Mouse (Mus musculus) urinary bladder, adult 2 months (tissue): Measurements from ENCODE around the gene Hic1. TPM values are rescaled to one million over a fixed set of nuclear protein-coding genes. Genes with fewer than 3 reads are reported as not detected.

Source experiments
- DNase-seq: peaks from one replicate; pipeline ENCODE4 v3.0.0; 2022; ENCODE audit warnings: low spot score
- polyA plus RNA-seq: library from polyadenylated mRNA; depleted of rRNA; stranded (reverse); fragments of >200 nt; gene quantifications from 2 replicates; pipeline ENCODE4 v1.2.3, GENCODE M21; 2012

The Hic1 gene
- polyA plus RNA-seq, 1 experiment, result 16.9 TPM

GRCm38 (mm10) chr11:75148332-75149035 lies 20.8 kb downstream of the Hic1 start:
- DNase-seq, result no peak

- no peak for DNase-seq
Observed at GRCm38 (mm10) chr11:75147846-75148168, 21.5 kb downstream of the Hic1 start.

- no peak for DNase-seq
Observed at GRCm38 (mm10) chr11:75147106-75147845, 22.0 kb downstream of the Hic1 start.

- no peak for DNase-seq
Observed at GRCm38 (mm10) chr11:75145841-75146240, 23.5 kb downstream of the Hic1 start.

- no peak for DNase-seq
Observed at GRCm38 (mm10) chr11:75142749-75143148, 26.6 kb downstream of the Hic1 start.

GRCm38 (mm10) chr11:75141913-75142312 lies 27.4 kb downstream of the Hic1 start:
- DNase-seq, result no peak

GRCm38 (mm10) chr11:75141038-75141437 lies 28.3 kb downstream of the Hic1 start:
- DNase-seq, result no peak

- DNase-seq, result no peak
Observed at GRCm38 (mm10) chr11:75140431-75140830, 28.9 kb downstream of the Hic1 start.

GRCm38 (mm10) chr11:75139122-75139963 lies 30.0 kb downstream of the Hic1 start:
- DNase-seq, result no peak

- no peak for DNase-seq
Observed at GRCm38 (mm10) chr11:75136666-75137398, 32.5 kb downstream of the Hic1 start.

- no peak for DNase-seq
Observed at GRCm38 (mm10) chr11:75135358-75135757, 34.0 kb downstream of the Hic1 start.

GRCm38 (mm10) chr11:75134485-75135068 lies 34.7 kb downstream of the Hic1 start:
- DNase-seq, result no peak

- DNase-seq, result no peak
Observed at GRCm38 (mm10) chr11:75133951-75134350, 35.4 kb downstream of the Hic1 start.

- DNase-seq, result no peak
Observed at GRCm38 (mm10) chr11:75133391-75133790, 35.9 kb downstream of the Hic1 start.

- DNase-seq, result no peak
Observed at GRCm38 (mm10) chr11:75132278-75132677, 37.0 kb downstream of the Hic1 start.

- no peak for DNase-seq
Observed at GRCm38 (mm10) chr11:75131300-75131699, 38.0 kb downstream of the Hic1 start.

- DNase-seq, result no peak
Observed at GRCm38 (mm10) chr11:75129481-75129880, 39.8 kb downstream of the Hic1 start.

GRCm38 (mm10) chr11:75126384-75126783 lies 42.9 kb downstream of the Hic1 start:
- DNase-seq, result no peak

GRCm38 (mm10) chr11:75124406-75124805 lies 44.9 kb downstream of the Hic1 start:
- no peak for DNase-seq

GRCm38 (mm10) chr11:75121348-75121747 lies 48.0 kb downstream of the Hic1 start:
- no peak for DNase-seq

GRCm38 (mm10) chr11:75119841-75120240 lies 49.5 kb downstream of the Hic1 start:
- no peak for DNase-seq
